Mouse (Mus musculus): ENCODE measurements around the gene Slc24a3. TPM values are rescaled to one million over a fixed set of nuclear protein-coding genes. Genes with fewer than 3 reads are reported as not detected.

The Slc24a3 gene
- polyA plus RNA-seq, 1 experiment from 2014 or later = 3.1 TPM

DNA sequence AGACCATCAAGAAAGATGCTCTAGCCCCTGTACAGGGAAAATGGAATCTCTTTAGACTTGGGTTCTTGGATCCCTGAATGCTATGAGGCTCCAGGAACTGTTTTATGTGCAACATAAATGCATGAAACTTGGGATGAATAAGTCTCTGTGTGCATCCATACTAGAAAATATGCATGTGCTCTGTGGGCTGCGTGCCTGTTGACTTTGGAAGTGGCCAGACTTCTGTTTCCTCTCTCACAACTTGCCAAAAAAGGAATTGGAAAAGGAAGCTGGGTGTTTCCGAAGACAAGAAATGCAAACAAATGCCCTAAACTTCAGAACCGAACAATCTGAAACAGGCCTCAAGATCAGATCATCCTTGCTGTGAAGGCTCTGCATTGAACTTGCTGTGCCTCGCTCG, 466.3 kb downstream of the Slc24a3 start:
- WGBS = 81% methylated on average over 5 of the region's 5 CpGs
- H3K9ac ChIP-seq (ENCODE audit: low read length) = no peak overlapping the region
- no peaks in the 10 kb centered on the region for H3K36me3 ChIP-seq (ENCODE audit: control insufficient read depth, insufficient read depth, low read length)
- no peak overlapping the region for H3K4me3 ChIP-seq (ENCODE audit: low read depth, low read length)
- H3K27ac ChIP-seq (ENCODE audit: low read depth, low read length) = no peak overlapping the region
- ATAC-seq = no peak
- DNase-seq (ENCODE audit: low spot score) = no peak
- H3K4me1 ChIP-seq (ENCODE audit: control insufficient read depth, insufficient read depth, low read length) = no peaks in the 10 kb centered on the region
- no peaks in the 10 kb centered on the region for H3K9me3 ChIP-seq (replicated peaks; ENCODE audit: control insufficient read depth, low read length)
- no peaks in the 10 kb centered on the region for H3K27me3 ChIP-seq (replicated peaks; ENCODE audit: control insufficient read depth, insufficient read depth, low read length)
- no peak overlapping the region for H3K4me2 ChIP-seq (ENCODE audit: low read length)

- Histone ChIP-seq H3K4me1 (ENCODE audit: control insufficient read depth, insufficient read depth, low read length) (no peaks in the 10 kb centered on the region), H3K9ac (ENCODE audit: low read length) (no peak overlapping the region), H3K4me3 (ENCODE audit: low read depth, low read length) (no peak overlapping the region), H3K4me2 (ENCODE audit: low read length) (no peak overlapping the region), H3K27ac (ENCODE audit: low read depth, low read length) (no peak overlapping the region), H3K9me3 (replicated peaks; ENCODE audit: control insufficient read depth, low read length) (no peaks in the 10 kb centered on the region), H3K27me3 (replicated peaks; ENCODE audit: control insufficient read depth, insufficient read depth, low read length) (no peaks in the 10 kb centered on the region), H3K36me3 (ENCODE audit: control insufficient read depth, insufficient read depth, low read length) (no peaks in the 10 kb centered on the region)
- no peak for ATAC-seq
- DNase-seq (ENCODE audit: low spot score) = no peak
- WGBS = 82% methylated on average over 21 of the region's 21 CpGs
These were observed 472.9 kb downstream of the Slc24a3 start for GRCm38 (mm10) chr2:145640255-145640984.

DNA sequence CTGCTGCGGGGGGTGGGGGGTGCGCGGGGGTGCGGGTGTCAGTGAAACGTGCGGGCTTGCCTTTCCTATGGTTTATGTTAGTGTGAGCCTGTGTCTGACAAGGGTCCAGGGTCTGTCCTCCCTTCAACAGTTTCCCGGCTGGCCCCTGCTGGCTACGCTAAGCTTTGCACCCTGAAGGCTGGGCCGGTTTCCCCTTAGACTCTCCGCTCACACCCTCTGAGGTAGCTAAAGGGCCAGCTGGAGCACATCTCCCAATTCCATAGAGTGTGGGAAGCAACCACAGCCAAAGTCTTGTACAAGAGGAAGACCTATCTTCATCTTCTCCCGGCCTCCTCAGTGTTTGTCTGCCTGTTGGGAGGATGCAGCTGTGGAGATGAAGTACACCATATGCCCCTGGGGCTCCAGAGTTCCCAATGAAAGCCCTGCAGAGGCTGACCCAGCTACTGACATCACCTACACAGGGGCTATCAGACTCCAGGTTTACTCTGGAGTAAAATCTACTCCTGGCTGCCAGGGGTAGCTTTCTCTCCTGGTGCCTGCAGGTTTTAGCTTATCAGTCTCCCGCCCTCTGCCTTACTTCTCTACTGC, 487.9 kb downstream of the Slc24a3 start:
- no peaks in the 10 kb centered on the region for H3K4me1 ChIP-seq (ENCODE audit: control insufficient read depth, insufficient read depth, low read length)
- WGBS = 44% methylated on average over 12 of the region's 12 CpGs
- no peak overlapping the region for H3K9ac ChIP-seq (ENCODE audit: low read length)
- ATAC-seq (no peak), DNase-seq (ENCODE audit: low spot score) (no peak)
- H3K9me3 ChIP-seq (replicated peaks; ENCODE audit: control insufficient read depth, low read length) = no peaks in the 10 kb centered on the region
- no peak overlapping the region for H3K27ac ChIP-seq (ENCODE audit: low read depth, low read length)
- no peak overlapping the region for H3K4me2 ChIP-seq (ENCODE audit: low read length)
- H3K27me3 ChIP-seq (replicated peaks; ENCODE audit: control insufficient read depth, insufficient read depth, low read length) = no peaks in the 10 kb centered on the region
- no peaks in the 10 kb centered on the region for H3K36me3 ChIP-seq (ENCODE audit: control insufficient read depth, insufficient read depth, low read length)
- H3K4me3 ChIP-seq (ENCODE audit: low read depth, low read length) = no peak overlapping the region

DNA sequence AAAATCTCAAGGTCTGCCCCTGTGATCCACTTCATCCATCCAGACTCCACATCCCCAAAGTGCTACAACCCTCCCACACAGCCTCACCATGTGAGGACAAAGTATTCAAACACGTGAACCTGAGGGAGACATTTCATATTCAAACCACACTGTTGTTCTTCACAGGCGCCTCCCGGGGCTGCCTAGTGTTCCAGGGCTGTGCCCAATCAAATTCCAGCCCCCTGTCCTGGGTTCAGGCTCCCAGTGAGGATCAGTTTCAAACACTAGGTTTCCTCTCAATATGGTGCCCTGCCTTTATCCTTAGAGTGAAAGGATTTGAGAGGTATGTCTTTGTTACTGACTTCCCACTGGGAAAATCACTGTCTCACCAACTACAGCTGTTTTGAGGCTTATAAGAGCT, 488.6 kb downstream of the Slc24a3 start:
- Histone ChIP-seq H3K36me3 (ENCODE audit: control insufficient read depth, insufficient read depth, low read length) (no peaks in the 10 kb centered on the region), H3K9me3 (replicated peaks; ENCODE audit: control insufficient read depth, low read length) (no peaks in the 10 kb centered on the region), H3K4me1 (ENCODE audit: control insufficient read depth, insufficient read depth, low read length) (no peaks in the 10 kb centered on the region), H3K4me3 (ENCODE audit: low read depth, low read length) (no peak overlapping the region), H3K4me2 (ENCODE audit: low read length) (no peak overlapping the region), H3K9ac (ENCODE audit: low read length) (no peak overlapping the region), H3K27me3 (replicated peaks; ENCODE audit: control insufficient read depth, insufficient read depth, low read length) (no peaks in the 10 kb centered on the region), H3K27ac (ENCODE audit: low read depth, low read length) (no peak overlapping the region)
- DNase-seq (ENCODE audit: low spot score) (no peak), ATAC-seq (no peak)
- 37% methylated on average over 3 of the region's 3 CpGs for WGBS

GRCm38 (mm10) chr2:145656716-145657115, 489.2 kb downstream of the Slc24a3 start:
- 57% methylated on average over 1 of the region's 1 CpGs for WGBS
- no peaks in the 10 kb centered on the region for H3K36me3 ChIP-seq (ENCODE audit: control insufficient read depth, insufficient read depth, low read length)
- ATAC-seq = no peak

DNA sequence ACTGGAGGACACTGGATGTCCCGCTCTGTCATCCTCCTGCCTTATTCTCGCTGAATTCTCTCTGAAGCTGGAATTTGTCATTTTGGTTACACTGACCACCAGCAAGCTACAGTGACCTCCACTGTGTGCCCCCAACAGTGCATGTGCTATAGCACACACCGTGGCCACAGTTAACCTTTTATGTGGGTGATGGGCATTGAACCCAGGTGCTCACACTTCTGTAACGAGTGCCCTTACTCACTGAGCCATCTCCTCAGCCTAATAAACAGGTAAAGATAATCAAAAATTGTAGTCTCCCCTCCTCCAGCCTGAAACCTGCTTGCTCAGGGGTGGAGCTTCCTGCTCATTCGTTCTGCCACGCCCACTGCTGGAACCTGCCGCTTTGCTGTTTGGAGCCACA, 493.7 kb downstream of the Slc24a3 start:
- WGBS = 79% methylated on average over 5 of the region's 7 CpGs

More at GRCm38 (mm10) chr2:145656716-145657115, 489.2 kb downstream of the Slc24a3 start:
- Histone ChIP-seq H3K4me3 (ENCODE audit: low read depth, low read length) (no peak overlapping the region), H3K27me3 (replicated peaks; ENCODE audit: control insufficient read depth, insufficient read depth, low read length) (no peaks in the 10 kb centered on the region), H3K27ac (ENCODE audit: low read depth, low read length) (no peak overlapping the region), H3K9me3 (replicated peaks; ENCODE audit: control insufficient read depth, low read length) (no peaks in the 10 kb centered on the region), H3K4me2 (ENCODE audit: low read length) (no peak overlapping the region), H3K4me1 (ENCODE audit: control insufficient read depth, insufficient read depth, low read length) (no peaks in the 10 kb centered on the region), H3K9ac (ENCODE audit: low read length) (no peak overlapping the region)
- no peak for DNase-seq (ENCODE audit: low spot score)

GRCm38 (mm10) chr2:145663899-145664298, 496.3 kb downstream of the Slc24a3 start:
- no peaks in the 10 kb centered on the region for H3K27me3 ChIP-seq (replicated peaks; ENCODE audit: control insufficient read depth, insufficient read depth, low read length)
- H3K9ac ChIP-seq (ENCODE audit: low read length) = no peak overlapping the region
- H3K27ac ChIP-seq (ENCODE audit: low read depth, low read length) = no peak overlapping the region
- DNase-seq (ENCODE audit: low spot score) (no peak), ATAC-seq (no peak)
- H3K36me3 ChIP-seq (ENCODE audit: control insufficient read depth, insufficient read depth, low read length) = no peaks in the 10 kb centered on the region
- WGBS = 85% methylated on average over 7 of the region's 7 CpGs
- no peak overlapping the region for H3K4me2 ChIP-seq (ENCODE audit: low read length)
- no peaks in the 10 kb centered on the region for H3K9me3 ChIP-seq (replicated peaks; ENCODE audit: control insufficient read depth, low read length)
- no peak overlapping the region for H3K4me3 ChIP-seq (ENCODE audit: low read depth, low read length)
- H3K4me1 ChIP-seq (ENCODE audit: control insufficient read depth, insufficient read depth, low read length) = no peaks in the 10 kb centered on the region

More for the DNA sequence above, 493.7 kb downstream of the Slc24a3 start:
- H3K4me3 ChIP-seq (ENCODE audit: low read depth, low read length) = no peak overlapping the region
- H3K9me3 ChIP-seq (replicated peaks; ENCODE audit: control insufficient read depth, low read length) = no peaks in the 10 kb centered on the region
- H3K9ac ChIP-seq (ENCODE audit: low read length) = no peak overlapping the region
- no peak overlapping the region for H3K4me2 ChIP-seq (ENCODE audit: low read length)
- ATAC-seq (no peak), DNase-seq (ENCODE audit: low spot score) (no peak)
- no peaks in the 10 kb centered on the region for H3K36me3 ChIP-seq (ENCODE audit: control insufficient read depth, insufficient read depth, low read length)
- H3K27me3 ChIP-seq (replicated peaks; ENCODE audit: control insufficient read depth, insufficient read depth, low read length) = no peaks in the 10 kb centered on the region
- no peaks in the 10 kb centered on the region for H3K4me1 ChIP-seq (ENCODE audit: control insufficient read depth, insufficient read depth, low read length)
- no peak overlapping the region for H3K27ac ChIP-seq (ENCODE audit: low read depth, low read length)

DNA sequence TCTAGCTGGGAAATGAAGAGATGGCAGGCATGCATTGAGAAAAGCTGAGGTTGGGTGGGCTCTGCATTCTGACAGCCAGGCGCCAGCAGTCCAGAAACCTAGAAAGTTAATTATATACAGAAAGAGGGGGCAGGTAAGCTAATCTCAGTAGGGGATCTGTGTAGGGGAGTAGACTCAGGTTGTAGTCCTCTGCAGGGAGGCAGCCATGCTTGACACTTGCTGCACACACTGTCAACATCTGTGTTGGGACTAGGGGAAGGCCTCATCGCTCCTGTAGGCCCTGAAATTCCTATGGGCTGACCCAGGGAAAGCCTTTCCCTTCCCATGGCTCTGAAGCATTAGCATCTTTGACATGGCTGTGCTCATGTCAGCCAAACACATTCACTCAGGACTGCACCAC, 496.8 kb downstream of the Slc24a3 start:
- Histone ChIP-seq H3K4me1 (ENCODE audit: control insufficient read depth, insufficient read depth, low read length) (no peaks in the 10 kb centered on the region), H3K27me3 (replicated peaks; ENCODE audit: control insufficient read depth, insufficient read depth, low read length) (no peaks in the 10 kb centered on the region), H3K4me3 (ENCODE audit: low read depth, low read length) (no peak overlapping the region), H3K9me3 (replicated peaks; ENCODE audit: control insufficient read depth, low read length) (no peaks in the 10 kb centered on the region), H3K27ac (ENCODE audit: low read depth, low read length) (no peak overlapping the region), H3K36me3 (ENCODE audit: control insufficient read depth, insufficient read depth, low read length) (no peaks in the 10 kb centered on the region), H3K4me2 (ENCODE audit: low read length) (no peak overlapping the region), H3K9ac (ENCODE audit: low read length) (no peak overlapping the region)
- WGBS = 76% methylated on average over 2 of the region's 2 CpGs
- no peak for DNase-seq (ENCODE audit: low spot score)
- no peak for ATAC-seq

DNA sequence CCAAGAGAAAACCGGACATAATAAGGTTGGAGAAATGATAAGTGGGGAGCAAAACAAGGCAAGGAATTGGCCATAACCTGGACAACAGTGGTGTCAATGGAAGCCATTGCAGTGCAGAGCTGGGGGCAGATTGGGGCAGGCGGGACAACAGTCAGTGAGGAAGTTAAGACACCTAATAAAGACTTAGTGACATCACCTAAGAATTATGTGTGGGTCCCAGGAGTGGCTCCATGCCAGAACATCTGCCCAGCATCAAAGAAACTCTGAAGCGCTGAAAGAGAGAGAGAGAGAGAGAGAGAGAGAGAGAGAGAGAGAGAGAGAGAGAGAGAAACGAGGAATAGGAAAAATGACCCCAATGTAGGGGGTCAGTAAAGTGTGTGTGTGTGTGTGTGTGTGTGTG, 500.6 kb downstream of the Slc24a3 start:
- Histone ChIP-seq H3K4me2 (ENCODE audit: low read length) (no peak overlapping the region), H3K9me3 (replicated peaks; ENCODE audit: control insufficient read depth, low read length) (no peaks in the 10 kb centered on the region), H3K9ac (ENCODE audit: low read length) (no peak overlapping the region), H3K4me3 (ENCODE audit: low read depth, low read length) (no peak overlapping the region), H3K4me1 (ENCODE audit: control insufficient read depth, insufficient read depth, low read length) (no peaks in the 10 kb centered on the region), H3K36me3 (ENCODE audit: control insufficient read depth, insufficient read depth, low read length) (no peaks in the 10 kb centered on the region), H3K27me3 (replicated peaks; ENCODE audit: control insufficient read depth, insufficient read depth, low read length) (no peaks in the 10 kb centered on the region), H3K27ac (ENCODE audit: low read depth, low read length) (no peak overlapping the region)
- DNase-seq (ENCODE audit: low spot score) (no peak), ATAC-seq (no peak)
- WGBS = 75% methylated on average over 4 of the region's 4 CpGs
